Mouse (Mus musculus) midbrain, postnatal 0 days (tissue): ENCODE measurements around the gene Six1. TPM values are rescaled to one million over a fixed set of nuclear protein-coding genes. Genes with fewer than 3 reads are reported as not detected.
"Not testable (repeated sequence)": the region's sequence is repeated elsewhere in the genome, so short reads cannot be mapped to it uniquely, and the experiment has no call there.

Experiments
- ATAC-seq: fragments of 200-750 bp; cut with Nextera tagmentation; 2 replicates; pipeline ENCODE4 v1.8.0; 2017; ENCODE audit warnings: moderate number of reproducible peaks, mild to moderate bottlenecking, moderate TSS enrichment, moderate library complexity; ENCODE audit not compliant: low FRiP score
- DNase-seq: peaks from one replicate; pipeline ENCODE4 v3.0.0-alpha.2; 2015; ENCODE audit warnings: low spot score
- H3K27ac ChIP-seq: fragments of 300-500 bp; sonication (generic); 2 replicates; pipeline ENCODE4 v1.5.1; 2014; ENCODE audit warnings: low read depth, mild to moderate bottlenecking, low read length, mixed read lengths
- H3K27me3 ChIP-seq: fragments of 300-500 bp; sonication (generic); 2 replicates; pipeline ENCODE4 v1.6.1; 2014; ENCODE audit warnings: low read length, control low read depth, mixed read lengths; ENCODE audit not compliant: insufficient read depth
- H3K36me3 ChIP-seq: fragments of 300-500 bp; sonication (generic); 2 replicates; pipeline ENCODE4 v1.6.1; 2014; ENCODE audit warnings: low read length, control low read depth, mixed read lengths; ENCODE audit not compliant: insufficient read depth
- H3K4me1 ChIP-seq: fragments of 300-500 bp; sonication (generic); 2 replicates; pipeline ENCODE4 v1.6.1; 2014; ENCODE audit warnings: mild to moderate bottlenecking, control low read depth, antibody characterized with exemption, low read length, mixed read lengths; ENCODE audit not compliant: insufficient read depth
- H3K4me2 ChIP-seq: fragments of 300-500 bp; sonication (generic); 2 replicates; pipeline ENCODE4 v1.6.1; 2014; ENCODE audit warnings: low read depth, mild to moderate bottlenecking, low read length, mixed read lengths; ENCODE audit not compliant: poor library complexity, severe bottlenecking
- H3K4me3 ChIP-seq: fragments of 300-500 bp; sonication (generic); 2 replicates; pipeline ENCODE4 v1.5.1; 2014; ENCODE audit warnings: low read depth, mild to moderate bottlenecking, low read length, moderate library complexity
- H3K9ac ChIP-seq: fragments of 300-500 bp; sonication (generic); replicated peaks from 2 replicates; pipeline ENCODE4 v1.6.1; 2014; ENCODE audit warnings: mild to moderate bottlenecking, low read length, moderate library complexity, mixed read lengths; ENCODE audit not compliant: poor library complexity, severe bottlenecking
- H3K9me3 ChIP-seq: fragments of 300-500 bp; sonication (generic); 2 replicates; pipeline ENCODE4 v1.6.1; 2016; ENCODE audit warnings: low read length, control low read depth
- CTCF ChIP-seq: IDR thresholded peaks from 2 replicates; pipeline ENCODE4 v1.5.1; 2016; ENCODE audit warnings: antibody characterized with exemption, mild to moderate bottlenecking
- WGBS: fragments of 180-500 bp; shearing (Covaris S2); extraction: QIAGEN DNeasy Blood & Tissue Kit; methylation state at CpG from one replicate; pipeline ENCODE4 v1.1.7; 2014; 5-methylcytosine and 5-hydroxymethylcytosine counted together
- polyA plus RNA-seq: library from polyadenylated mRNA; unstranded; fragments of >200 nt; fragmentation: Nextera tagmentation; extraction: Ambion mirVana; gene quantifications from 2 replicates; pipeline ENCODE4 v1.2.1, GENCODE M21; 2015
- total RNA-seq: library from RNA; depleted of rRNA; stranded (reverse); fragments of >200 nt; gene quantifications from 2 replicates; pipeline ENCODE4 v1.2.3, GENCODE M21; 2014

Gene Six1
- total and polyA plus RNA-seq, 2 experiments from 2014 or later = 0.44 to 0.68 TPM

- Histone ChIP-seq H3K36me3 (no peaks in the 10 kb centered on the region), H3K27me3 (no peaks in the 10 kb centered on the region), H3K4me3 (no peak overlapping the region), H3K9me3 (no peaks in the 10 kb centered on the region), H3K4me2 (no peak overlapping the region), H3K4me1 (no peaks in the 10 kb centered on the region), H3K27ac (no peak overlapping the region), H3K9ac (no peak overlapping the region)
- DNase-seq (no peak), ATAC-seq (no peak)
- TF ChIP-seq CTCF = no peak
- WGBS = 73% methylated on average over 4 of the region's 5 CpGs
These were observed 35.2 kb upstream of the Six1 start for GRCm38 (mm10) chr12:73088911-73089310.

GRCm38 (mm10) chr12:73088500-73088899 is 34.8 kb upstream of the Six1 start:
- Histone ChIP-seq H3K4me2 (no peak overlapping the region), H3K4me3 (no peak overlapping the region), H3K9ac (no peak overlapping the region), H3K9me3 (no peaks in the 10 kb centered on the region), H3K4me1 (no peaks in the 10 kb centered on the region), H3K36me3 (no peaks in the 10 kb centered on the region), H3K27ac (no peak overlapping the region), H3K27me3 (no peaks in the 10 kb centered on the region)
- no peak for DNase-seq
- ATAC-seq = no peak
- no peak for TF ChIP-seq CTCF
- 82% methylated on average over 5 of the region's 5 CpGs for WGBS

GRCm38 (mm10) chr12:73087086-73087485 is 33.4 kb upstream of the Six1 start:
- H3K36me3 ChIP-seq = no peaks in the 10 kb centered on the region
- no peak for ATAC-seq
- no peak for TF ChIP-seq CTCF
- H3K27me3 ChIP-seq = no peaks in the 10 kb centered on the region
- no peak overlapping the region for H3K4me3 ChIP-seq
- H3K9me3 ChIP-seq = no peaks in the 10 kb centered on the region
- H3K27ac ChIP-seq = no peak overlapping the region
- DNase-seq = no peak
- WGBS = 94% methylated on average over 7 of the region's 7 CpGs
- H3K9ac ChIP-seq = no peak overlapping the region
- no peak overlapping the region for H3K4me2 ChIP-seq
- no peaks in the 10 kb centered on the region for H3K4me1 ChIP-seq

- WGBS = 24% methylated on average over 11 of the region's 11 CpGs
- no peaks in the 10 kb centered on the region for H3K9me3 ChIP-seq
- no peak overlapping the region for H3K9ac ChIP-seq
- TF ChIP-seq CTCF = no peak
- H3K4me1 ChIP-seq = no peaks in the 10 kb centered on the region
- H3K27me3 ChIP-seq = no peaks in the 10 kb centered on the region
- H3K4me2 ChIP-seq = no peak overlapping the region
- no peak overlapping the region for H3K27ac ChIP-seq
- H3K4me3 ChIP-seq = no peak overlapping the region
- no peak for DNase-seq
- no peak for ATAC-seq
- no peaks in the 10 kb centered on the region for H3K36me3 ChIP-seq
These were observed 32.3 kb upstream of the Six1 start for GRCm38 (mm10) chr12:73085739-73086630.

GRCm38 (mm10) chr12:73083773-73084172 is 30.1 kb upstream of the Six1 start:
- no peak for DNase-seq
- WGBS = 86% methylated on average over 4 of the region's 4 CpGs
- H3K27me3 ChIP-seq = no peaks in the 10 kb centered on the region
- no peaks in the 10 kb centered on the region for H3K36me3 ChIP-seq
- no peak for TF ChIP-seq CTCF
- H3K9me3 ChIP-seq = no peaks in the 10 kb centered on the region
- no peak for ATAC-seq
- H3K9ac ChIP-seq = no peak overlapping the region
- H3K4me3 ChIP-seq = no peak overlapping the region
- H3K4me1 ChIP-seq = no peaks in the 10 kb centered on the region
- H3K4me2 ChIP-seq = no peak overlapping the region
- H3K27ac ChIP-seq = no peak overlapping the region

- not testable (repeated sequence) for H3K36me3 ChIP-seq, H3K4me3 ChIP-seq, H3K9me3 ChIP-seq, ATAC-seq, H3K9ac ChIP-seq, H3K4me2 ChIP-seq, H3K27me3 ChIP-seq, DNase-seq, H3K27ac ChIP-seq, H3K4me1 ChIP-seq
- 92% methylated on average over 4 of the region's 4 CpGs for WGBS
These were observed 28.1 kb upstream of the Six1 start for GRCm38 (mm10) chr12:73081828-73082227.
